Mouse (Mus musculus) CH12.LX (cell line): ENCODE results near the gene Pum1.

Experiments
- CTCF ChIP-seq, 2 experiments: IDR thresholded peaks in 1 of 2; conservative IDR thresholded peaks in 1 of 2; 2 replicates each; pipeline ENCODE4 v1.5.1; 2011 to 2012; ENCODE audit warnings: low read depth in 2 of 2, low read length in 2 of 2, improper control_type of control experiment in 1 of 2, inconsistent platforms in 1 of 2, mild to moderate bottlenecking in 1 of 2, moderate library complexity in 1 of 2
- ELF1 ChIP-seq: IDR thresholded peaks from 2 replicates; pipeline ENCODE4 v1.6.1; 2014; ENCODE audit warnings: low read depth, mild to moderate bottlenecking, inconsistent platforms, low read length, improper control_type of control experiment
- EP300 ChIP-seq: IDR thresholded peaks from 2 replicates; pipeline ENCODE4 v1.6.1; 2011; ENCODE audit warnings: low read length, improper control_type of control experiment
- MAFK ChIP-seq: IDR thresholded peaks from 2 replicates; pipeline ENCODE4 v1.6.1; 2011; ENCODE audit warnings: low read length, improper control_type of control experiment; ENCODE audit not compliant: insufficient replicate concordance
- POLR2A ChIP-seq: IDR thresholded peaks from 2 replicates; pipeline ENCODE4 v1.6.1; 2011; ENCODE audit warnings: low read depth, mild to moderate bottlenecking, improper control_type of control experiment, low read length
- UBTF ChIP-seq: IDR thresholded peaks from 2 replicates; pipeline ENCODE4 v1.6.1; 2012; ENCODE audit warnings: low read depth, mild to moderate bottlenecking, inconsistent platforms, low read length, improper control_type of control experiment, moderate library complexity
- USF1 ChIP-seq: IDR thresholded peaks from 2 replicates; pipeline ENCODE4 v1.6.1; 2014; ENCODE audit warnings: low read depth, mild to moderate bottlenecking, inconsistent platforms, low read length, improper control_type of control experiment
- USF2 ChIP-seq: conservative IDR thresholded peaks from 2 replicates; pipeline ENCODE4 v1.6.1; 2011; ENCODE audit warnings: low read depth, low read length, improper control_type of control experiment
- ZKSCAN1 ChIP-seq: IDR thresholded peaks from 2 replicates; pipeline ENCODE4 v1.6.1; 2012; ENCODE audit warnings: low read depth, inconsistent platforms, low read length, improper control_type of control experiment, borderline replicate concordance
- ZMIZ1 ChIP-seq: IDR thresholded peaks from 2 replicates; pipeline ENCODE4 v1.6.1; 2012; ENCODE audit warnings: low read depth, mild to moderate bottlenecking, inconsistent platforms, low read length, improper control_type of control experiment

- TF ChIP-seq POLR2A (no peak), CTCF (conservative IDR thresholded peaks at IDR 0.05 in 1 of 2, IDR thresholded peaks at IDR 0.05 in 1 of 2; ENCODE audit: low read depth in 2 of 2, low read length in 2 of 2) (no peak), EP300 (no peak), ZKSCAN1 (no peak), ELF1 (no peak), USF2 (no peak), USF1 (no peak), MAFK (no peak), UBTF (no peak), ZMIZ1 (no peak)
These were observed 152.7 kb downstream of the Pum1 start for GRCm38 (mm10) chr4:130815860-130816259.
